Mouse (Mus musculus) bone marrow macrophage, adult 2 months (primary cell): ENCODE results near the gene Zhx3.

Source experiments
- CTCF ChIP-seq: IDR thresholded peaks from 2 replicates; pipeline ENCODE4 v1.5.1; 2012; ENCODE audit warnings: low read depth, mild to moderate bottlenecking, low read length, moderate library complexity
- POLR2A ChIP-seq: IDR thresholded peaks from 2 replicates; pipeline ENCODE4 v1.6.1; 2012; ENCODE audit warnings: mild to moderate bottlenecking, low read depth, low read length, borderline replicate concordance

GRCm38 (mm10) chr2:160734331-160734730, 138.5 kb downstream of the Zhx3 start:
- TF ChIP-seq CTCF, result no peak
- no peak for TF ChIP-seq POLR2A
